Mouse (Mus musculus) natural killer cell, adult 2 months (primary cell): ENCODE measurements around the gene Tmem132d.
"Not testable (repeated sequence)": the region's sequence is repeated elsewhere in the genome, so short reads cannot be mapped to it uniquely, and the experiment has no call there.

Experiments used
- DNase-seq, 2 experiments: peaks; one replicate each; pipeline ENCODE4 v3.0.0; 2022; ENCODE audit warnings: low spot score in 2 of 2

Gene Tmem132d

DNA sequence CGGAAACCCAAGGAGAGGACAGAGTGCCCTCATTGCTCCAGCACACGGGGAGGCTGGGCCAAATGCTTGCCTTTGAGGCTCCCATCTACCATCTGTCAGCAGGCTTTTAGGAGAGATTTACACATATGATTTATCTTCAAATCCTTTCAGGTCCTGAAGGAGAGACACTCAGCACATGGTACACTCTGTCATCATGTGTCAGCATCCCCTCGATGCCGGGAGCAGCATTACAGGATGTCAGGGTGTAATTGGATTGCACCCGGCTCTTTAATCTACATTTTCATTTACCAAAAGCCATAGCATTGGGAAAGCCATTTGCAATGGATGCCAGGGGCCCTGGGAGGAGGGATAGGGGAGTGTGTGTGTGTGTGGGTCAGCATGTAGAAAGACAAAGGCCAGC, 651.7 kb downstream of the Tmem132d start:
- DNase-seq: no peak

- no peak for DNase-seq
These were observed 657.1 kb downstream of the Tmem132d start for GRCm38 (mm10) chr5:127775749-127776148.

- DNase-seq: no peak
These were observed 674.3 kb downstream of the Tmem132d start for GRCm38 (mm10) chr5:127758576-127758975.

DNA sequence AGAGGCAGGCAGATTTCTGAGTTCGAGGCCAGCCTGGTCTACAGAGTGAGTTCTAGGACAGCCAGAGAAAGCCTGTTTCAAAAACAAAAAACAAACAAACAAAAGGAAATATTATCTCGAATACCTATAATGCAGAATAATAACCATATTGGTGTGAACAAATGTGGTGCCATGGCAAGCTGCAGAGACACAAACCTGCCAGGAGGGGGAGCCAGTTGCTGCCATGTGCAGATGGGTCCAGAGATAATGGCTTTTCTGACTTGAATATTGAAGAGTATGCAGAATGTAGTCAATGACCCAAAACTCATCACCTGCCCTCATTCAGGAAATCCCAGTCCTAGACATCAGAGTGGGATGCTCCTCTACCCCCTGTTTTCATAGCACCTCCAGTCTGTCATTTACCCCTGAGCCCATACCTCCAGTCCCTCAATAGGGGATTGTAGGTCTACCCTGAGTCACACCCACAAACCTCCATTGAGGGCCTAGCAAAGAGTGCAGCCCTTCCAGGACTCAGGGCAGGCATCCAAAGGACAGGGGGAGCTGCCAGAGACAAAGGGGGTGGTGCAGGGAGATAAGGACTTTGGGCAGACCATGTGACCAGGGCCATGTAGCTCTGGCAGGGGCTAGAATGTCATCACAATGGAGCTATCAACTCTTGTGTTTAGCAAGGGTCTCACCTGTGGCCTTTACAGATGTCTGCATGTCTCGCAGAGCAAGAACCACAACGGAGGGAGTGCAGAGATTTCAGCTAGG, 676.0 kb downstream of the Tmem132d start:
- no peak for DNase-seq

- DNase-seq: no peak
These were observed 676.9 kb downstream of the Tmem132d start for GRCm38 (mm10) chr5:127756011-127756410.

DNA sequence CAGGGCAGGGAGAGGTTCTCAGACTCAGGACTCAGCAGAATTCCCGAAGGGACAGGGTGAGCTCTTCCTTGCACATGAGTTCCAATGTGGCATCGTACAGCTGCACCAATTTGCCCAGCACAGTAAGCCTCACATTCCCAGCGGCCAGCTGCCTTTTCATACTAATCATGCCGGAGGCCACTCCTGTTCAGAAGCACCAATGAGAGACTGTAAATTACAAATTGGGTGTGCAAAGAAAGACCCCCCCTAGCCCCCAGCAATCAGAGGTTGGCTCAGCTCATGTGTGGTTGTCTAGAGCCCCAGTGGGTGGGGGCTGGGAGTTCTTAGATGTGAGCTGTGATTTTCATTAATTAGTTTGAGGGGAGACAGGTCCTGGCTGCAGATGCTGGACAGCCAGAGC, 677.3 kb downstream of the Tmem132d start:
- DNase-seq: no peak

DNA sequence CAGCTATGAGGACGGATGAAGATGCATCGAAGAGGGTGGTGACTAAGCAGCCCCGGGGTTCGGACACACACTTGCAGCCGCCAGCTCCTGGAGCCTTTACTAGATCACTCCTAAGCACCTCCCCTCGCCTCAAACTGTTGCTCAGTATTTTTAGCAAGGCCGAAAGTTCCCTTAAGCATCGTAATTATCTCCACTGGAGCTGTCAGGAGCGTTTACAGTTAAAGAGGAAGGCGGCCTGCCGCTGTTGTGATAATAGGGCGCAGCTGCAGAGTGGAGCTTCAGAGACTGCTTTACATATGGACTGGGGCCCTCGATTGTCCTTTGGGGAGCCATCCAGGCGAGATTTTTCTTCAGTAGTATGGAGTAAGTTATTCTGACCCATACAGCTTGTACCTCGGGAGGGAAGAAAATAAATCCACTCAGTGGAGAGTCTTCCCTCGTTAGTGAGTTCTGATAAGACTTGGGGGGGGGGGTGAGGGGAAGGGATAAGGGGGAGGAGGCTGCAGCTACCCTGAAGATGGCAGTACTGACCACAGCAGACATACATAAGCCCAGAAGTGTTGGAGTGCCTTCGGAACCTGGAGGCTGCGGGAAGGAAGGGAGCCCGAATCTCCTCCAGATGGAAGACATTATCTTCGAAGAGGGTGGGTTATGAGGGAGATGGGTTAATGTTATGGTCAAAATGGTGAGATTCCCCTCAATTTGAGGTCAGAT, 681.5 kb downstream of the Tmem132d start:
- DNase-seq: no peak

GRCm38 (mm10) chr5:127749540-127749939, 683.3 kb downstream of the Tmem132d start:
- not testable (repeated sequence) for DNase-seq

DNA sequence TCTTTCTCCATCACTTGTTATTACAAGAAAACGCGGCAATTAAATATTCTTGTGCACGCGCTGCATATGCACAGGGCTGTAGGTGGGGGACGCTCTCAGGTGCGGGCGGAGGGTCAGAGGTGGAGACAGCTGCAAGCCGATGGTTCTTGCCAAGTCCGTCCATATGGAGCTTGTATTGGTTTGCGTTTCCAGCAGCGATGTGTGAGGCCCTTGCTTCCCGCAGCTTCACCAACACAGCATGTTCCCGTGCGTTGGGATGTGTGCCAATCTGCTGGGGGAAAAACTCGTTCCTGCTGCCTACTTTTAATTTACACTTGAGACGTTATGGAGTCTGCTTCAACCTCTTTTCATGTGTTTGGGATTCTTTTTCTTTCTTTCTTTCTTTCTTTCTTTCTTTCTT, 691.5 kb downstream of the Tmem132d start:
- no peak for DNase-seq
